Mouse (Mus musculus) midbrain, embryonic 15.5 days (tissue): ENCODE results near the gene Arhgap10. TPM values are rescaled to one million over a fixed set of nuclear protein-coding genes. Genes with fewer than 3 reads are reported as not detected.

Source experiments
- ATAC-seq: fragments of 200-750 bp; cut with Nextera tagmentation; replicated peaks from 2 replicates; pipeline ENCODE4 v1.8.0; 2017; ENCODE audit warnings: moderate TSS enrichment
- H3K27ac ChIP-seq: fragments of 300-500 bp; sonication (generic); 2 replicates; pipeline ENCODE4 v1.5.1; 2015; ENCODE audit warnings: mild to moderate bottlenecking, inconsistent platforms
- H3K27me3 ChIP-seq: fragments of 300-500 bp; sonication (generic); replicated peaks from 2 replicates; pipeline ENCODE4 v1.6.1; 2015; ENCODE audit warnings: inconsistent platforms
- H3K36me3 ChIP-seq: fragments of 300-500 bp; sonication (generic); replicated peaks from 2 replicates; pipeline ENCODE4 v1.6.1; 2015; ENCODE audit warnings: inconsistent platforms
- H3K4me1 ChIP-seq: fragments of 300-500 bp; sonication (generic); 2 replicates; pipeline ENCODE4 v1.6.1; 2015; ENCODE audit warnings: inconsistent platforms
- H3K4me2 ChIP-seq: fragments of 300-500 bp; sonication (generic); 2 replicates; pipeline ENCODE4 v1.6.1; 2015; ENCODE audit warnings: inconsistent platforms, mild to moderate bottlenecking, moderate library complexity
- H3K4me3 ChIP-seq: fragments of 300-500 bp; sonication (generic); 2 replicates; pipeline ENCODE4 v1.5.1; 2015; ENCODE audit warnings: mild to moderate bottlenecking, inconsistent platforms
- H3K9ac ChIP-seq: fragments of 300-500 bp; sonication (generic); 2 replicates; pipeline ENCODE4 v1.6.1; 2015; ENCODE audit warnings: mild to moderate bottlenecking, inconsistent platforms
- H3K9me3 ChIP-seq: fragments of 300-500 bp; sonication (generic); 2 replicates; pipeline ENCODE4 v1.6.1; 2016; ENCODE audit warnings: inconsistent platforms
- WGBS: fragments of 180-500 bp; shearing (Covaris S2); methylation state at CpG from one replicate; pipeline ENCODE4 v1.1.7; 2015; ENCODE audit warnings: mixed read lengths; 5-methylcytosine and 5-hydroxymethylcytosine counted together
- polyA plus RNA-seq: library from polyadenylated mRNA; unstranded; fragments of >200 nt; fragmentation: Nextera tagmentation; extraction: Ambion mirVana; gene quantifications from 2 replicates; pipeline ENCODE4 v1.2.1, GENCODE M21; 2015

The Arhgap10 gene
- polyA plus RNA-seq, 1 experiment from 2014 or later, result 3.3 TPM

DNA sequence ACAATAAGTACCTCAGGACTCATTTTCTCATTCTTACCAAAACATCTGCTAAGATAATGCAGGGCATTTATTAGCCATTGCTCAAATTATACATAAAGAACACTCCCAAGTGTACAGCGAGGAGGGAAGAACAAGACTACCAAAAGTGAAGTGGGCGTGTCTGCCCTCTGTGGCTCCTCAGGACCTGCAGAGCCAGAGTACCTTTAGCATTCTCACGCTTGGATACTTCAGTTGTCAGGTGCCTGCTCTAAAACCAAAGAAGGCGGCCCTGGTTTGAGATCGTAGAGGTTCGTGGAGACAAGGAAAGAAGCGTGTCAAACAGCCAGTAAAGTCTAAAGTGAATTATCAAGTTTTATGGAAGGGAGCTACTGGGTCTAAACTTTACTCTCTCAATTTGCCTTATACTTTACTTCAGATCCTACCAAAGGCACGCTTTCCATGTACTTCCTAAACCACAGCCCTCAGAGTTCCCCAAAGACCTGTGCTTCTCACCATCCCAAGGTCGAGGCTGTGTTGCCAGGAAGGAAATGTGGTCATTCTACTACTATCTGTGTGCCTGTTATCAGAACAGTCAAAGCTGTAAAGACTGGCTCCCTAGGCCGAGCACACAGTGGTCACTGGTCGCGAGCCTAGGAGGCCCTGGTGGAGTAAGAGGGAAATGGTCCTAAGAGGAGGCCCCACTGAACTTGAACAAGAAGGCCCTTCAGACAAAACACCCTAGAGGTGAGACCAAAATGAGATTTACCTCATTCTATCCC lies 39.4 kb downstream of the Arhgap10 start:
- no peaks in the 10 kb centered on the region for H3K9me3 ChIP-seq
- H3K27me3 ChIP-seq, result no peaks in the 10 kb centered on the region
- H3K4me3 ChIP-seq, result no peak overlapping the region
- H3K36me3 ChIP-seq, result no peaks in the 10 kb centered on the region
- 85% methylated on average over 12 of the region's 12 CpGs for WGBS
- ATAC-seq, result no peak
- H3K9ac ChIP-seq, result no peak overlapping the region
- no peaks in the 10 kb centered on the region for H3K4me1 ChIP-seq
- H3K4me2 ChIP-seq, result no peak overlapping the region
- no peak overlapping the region for H3K27ac ChIP-seq

DNA sequence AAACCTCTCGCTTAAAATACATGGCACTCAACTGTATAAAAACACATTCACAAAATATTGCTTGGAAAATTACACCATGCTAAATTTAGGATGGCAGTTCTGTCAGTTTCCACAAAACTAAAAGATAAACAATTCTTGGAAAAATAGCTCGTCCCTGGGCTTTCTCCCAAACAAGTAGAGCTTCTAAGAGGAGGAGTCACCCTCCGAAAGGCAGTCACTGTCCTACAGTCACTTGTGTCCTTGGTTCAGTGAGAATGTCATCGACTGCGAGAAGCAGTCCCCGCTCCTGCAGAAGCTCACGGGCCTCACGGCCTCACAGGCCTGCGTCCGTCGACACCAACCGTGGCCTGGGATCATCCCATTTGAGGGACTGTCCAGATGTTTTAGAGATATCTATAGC lies 40.1 kb downstream of the Arhgap10 start:
- H3K36me3 ChIP-seq, result no peaks in the 10 kb centered on the region
- ATAC-seq, result no peak
- no peak overlapping the region for H3K4me2 ChIP-seq
- H3K9me3 ChIP-seq, result no peaks in the 10 kb centered on the region
- H3K4me1 ChIP-seq, result no peaks in the 10 kb centered on the region
- no peaks in the 10 kb centered on the region for H3K27me3 ChIP-seq
- H3K27ac ChIP-seq, result no peak overlapping the region
- WGBS, result 89% methylated on average over 12 of the region's 12 CpGs
- H3K9ac ChIP-seq, result no peak overlapping the region
- no peak overlapping the region for H3K4me3 ChIP-seq

DNA sequence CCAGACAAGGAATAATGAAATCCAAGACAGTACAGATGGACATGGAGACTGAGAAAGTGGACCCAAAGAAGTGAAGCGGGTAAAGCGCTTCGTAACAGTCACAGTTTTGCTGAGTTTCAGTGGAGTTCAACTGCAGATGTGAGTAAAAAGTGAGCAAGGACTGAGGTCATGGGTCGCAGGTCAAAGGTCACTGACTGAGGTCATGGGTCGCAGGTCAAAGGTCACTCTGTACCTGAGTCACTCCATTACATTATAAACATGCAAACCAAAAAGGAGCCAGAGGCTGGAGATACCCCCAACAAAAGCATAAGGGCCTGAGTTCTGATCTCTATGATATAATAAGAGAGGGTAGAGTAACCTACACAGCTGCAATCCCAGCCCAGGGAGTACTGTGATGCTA lies 43.1 kb downstream of the Arhgap10 start:
- 96% methylated on average over 5 of the region's 5 CpGs for WGBS
- H3K4me3 ChIP-seq, result no peak overlapping the region
- H3K4me1 ChIP-seq, result no peaks in the 10 kb centered on the region
- H3K9me3 ChIP-seq, result no peaks in the 10 kb centered on the region
- no peak overlapping the region for H3K27ac ChIP-seq
- H3K4me2 ChIP-seq, result no peak overlapping the region
- ATAC-seq, result no peak
- no peak overlapping the region for H3K9ac ChIP-seq
- H3K27me3 ChIP-seq, result no peaks in the 10 kb centered on the region
- H3K36me3 ChIP-seq, result no peaks in the 10 kb centered on the region

DNA sequence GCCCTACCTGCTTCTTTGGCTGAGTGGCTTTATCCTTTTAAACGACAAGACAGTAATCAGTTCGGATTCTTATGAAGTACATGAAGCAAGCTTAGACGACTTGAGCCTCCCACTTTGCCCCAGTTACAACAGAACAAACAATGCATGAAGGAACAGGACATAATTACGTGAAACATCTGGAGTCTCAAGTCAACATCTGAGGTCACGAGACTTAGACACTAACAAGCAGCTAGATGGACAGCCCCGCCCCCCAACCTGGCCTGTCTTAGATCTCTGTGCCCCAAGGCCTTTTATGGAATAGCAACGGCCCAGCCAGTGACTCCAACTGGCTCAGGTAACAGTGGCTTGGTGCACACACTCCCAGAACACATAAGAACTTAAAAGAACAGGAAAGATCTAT lies 44.0 kb downstream of the Arhgap10 start:
- Histone ChIP-seq H3K4me3 (no peak overlapping the region), H3K27me3 (no peaks in the 10 kb centered on the region), H3K4me1 (no peaks in the 10 kb centered on the region), H3K27ac (no peak overlapping the region), H3K9me3 (no peaks in the 10 kb centered on the region), H3K9ac (no peak overlapping the region), H3K36me3 (no peaks in the 10 kb centered on the region), H3K4me2 (no peak overlapping the region)
- ATAC-seq, result no peak
- 71% methylated on average over 7 of the region's 7 CpGs for WGBS

DNA sequence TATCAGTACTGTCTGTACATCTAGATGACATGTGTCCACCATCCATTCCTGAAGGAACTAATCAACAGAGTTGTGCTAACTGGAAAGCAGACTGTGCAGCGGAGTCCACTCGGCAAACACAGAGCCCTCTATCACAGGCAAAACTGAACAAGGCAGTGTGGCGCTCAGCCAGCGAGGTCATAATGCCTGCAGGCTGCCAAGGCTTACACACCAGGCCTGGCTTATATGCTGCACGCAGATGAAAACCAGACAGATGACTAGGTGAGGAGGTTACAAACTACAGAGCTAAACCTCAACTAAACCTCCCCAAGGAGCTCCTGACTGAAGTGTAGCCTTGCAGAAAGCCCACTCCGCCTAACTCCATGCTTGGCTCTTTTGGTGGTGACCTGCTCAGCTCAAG lies 44.4 kb downstream of the Arhgap10 start:
- Histone ChIP-seq H3K4me1 (no peaks in the 10 kb centered on the region), H3K9me3 (no peaks in the 10 kb centered on the region), H3K27ac (no peak overlapping the region), H3K36me3 (no peaks in the 10 kb centered on the region), H3K4me3 (no peak overlapping the region), H3K9ac (no peak overlapping the region), H3K27me3 (no peaks in the 10 kb centered on the region), H3K4me2 (no peak overlapping the region)
- ATAC-seq, result no peak
- 87% methylated on average over 6 of the region's 6 CpGs for WGBS

DNA sequence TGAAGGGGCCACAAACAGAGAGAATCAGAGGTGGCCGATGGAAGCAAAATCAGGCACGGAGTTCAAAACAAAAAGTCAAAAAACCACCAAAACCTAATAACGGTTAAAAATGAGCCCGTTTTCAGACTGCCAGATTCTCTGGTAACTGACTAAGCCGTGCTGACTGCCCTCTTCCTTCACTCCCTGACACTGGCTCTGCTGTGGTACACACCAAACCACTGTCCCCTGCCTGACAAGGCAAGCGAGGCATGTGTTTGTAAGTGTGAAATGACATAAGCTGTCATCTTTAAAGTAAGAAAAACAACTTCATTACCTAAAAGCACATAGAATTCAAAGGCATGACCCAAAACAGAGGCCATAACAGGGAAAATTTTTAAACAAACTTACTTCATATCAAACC lies 56.4 kb downstream of the Arhgap10 start:
- 93% methylated on average over 6 of the region's 6 CpGs for WGBS
- no peaks in the 10 kb centered on the region for H3K9me3 ChIP-seq
- no peaks in the 10 kb centered on the region for H3K27me3 ChIP-seq
- ATAC-seq, result no peak
- no peak overlapping the region for H3K9ac ChIP-seq
- H3K36me3 ChIP-seq, result no peaks in the 10 kb centered on the region
- no peak overlapping the region for H3K4me2 ChIP-seq
- no peak overlapping the region for H3K4me3 ChIP-seq
- H3K4me1 ChIP-seq, result no peaks in the 10 kb centered on the region
- H3K27ac ChIP-seq, result no peak overlapping the region

DNA sequence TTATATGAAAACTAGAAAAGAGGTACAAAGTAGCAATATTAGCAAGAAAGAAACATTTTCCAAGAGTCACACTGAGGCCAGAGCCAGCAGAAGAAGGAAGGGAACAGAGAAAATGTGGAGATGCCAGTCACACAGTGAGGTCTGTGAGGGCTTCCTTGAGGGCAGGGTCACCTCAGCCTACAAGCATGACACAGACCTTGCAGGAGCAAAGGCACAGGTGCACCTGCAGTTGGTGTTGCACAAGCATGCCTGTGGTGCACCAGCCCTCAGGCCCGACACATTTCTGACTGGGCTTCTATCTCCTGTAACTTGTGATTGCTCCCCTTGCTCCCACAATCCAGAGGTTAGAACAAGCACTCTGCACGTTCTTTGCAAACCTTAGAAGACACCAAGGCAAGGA lies 57.4 kb downstream of the Arhgap10 start:
- no peak overlapping the region for H3K4me2 ChIP-seq
- no peaks in the 10 kb centered on the region for H3K36me3 ChIP-seq
- H3K9me3 ChIP-seq, result no peaks in the 10 kb centered on the region
- no peak for ATAC-seq
- H3K27ac ChIP-seq, result no peak overlapping the region
- H3K9ac ChIP-seq, result no peak overlapping the region
- H3K4me3 ChIP-seq, result no peak overlapping the region
- H3K27me3 ChIP-seq, result no peaks in the 10 kb centered on the region
- no peaks in the 10 kb centered on the region for H3K4me1 ChIP-seq
- 88% methylated on average over 2 of the region's 2 CpGs for WGBS

DNA sequence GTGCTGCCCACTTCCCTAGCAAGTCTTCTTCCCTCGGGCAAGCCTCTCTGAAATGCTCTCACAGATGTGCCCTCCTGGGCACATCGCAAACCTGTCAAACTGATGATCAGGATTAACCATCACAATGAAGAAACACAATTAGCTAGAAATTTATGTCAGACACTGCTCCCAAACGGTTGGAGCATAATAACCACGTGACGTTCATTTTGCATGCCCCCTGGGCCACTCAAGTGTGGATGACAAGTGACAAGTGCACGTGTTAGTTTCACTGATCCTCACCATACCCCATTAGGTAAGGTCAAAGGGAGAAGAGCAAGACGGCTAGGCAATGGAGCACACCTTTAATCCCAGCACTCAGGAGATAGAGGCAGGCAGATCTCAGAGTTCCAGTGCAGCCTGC lies 58.1 kb downstream of the Arhgap10 start:
- H3K4me2 ChIP-seq, result no peak overlapping the region
- WGBS, result 46% methylated on average over 7 of the region's 7 CpGs
- H3K9ac ChIP-seq, result no peak overlapping the region
- H3K27me3 ChIP-seq, result no peaks in the 10 kb centered on the region
- H3K36me3 ChIP-seq, result no peaks in the 10 kb centered on the region
- ATAC-seq, result no peak
- H3K27ac ChIP-seq, result no peak overlapping the region
- no peaks in the 10 kb centered on the region for H3K9me3 ChIP-seq
- H3K4me3 ChIP-seq, result no peak overlapping the region
- no peaks in the 10 kb centered on the region for H3K4me1 ChIP-seq

DNA sequence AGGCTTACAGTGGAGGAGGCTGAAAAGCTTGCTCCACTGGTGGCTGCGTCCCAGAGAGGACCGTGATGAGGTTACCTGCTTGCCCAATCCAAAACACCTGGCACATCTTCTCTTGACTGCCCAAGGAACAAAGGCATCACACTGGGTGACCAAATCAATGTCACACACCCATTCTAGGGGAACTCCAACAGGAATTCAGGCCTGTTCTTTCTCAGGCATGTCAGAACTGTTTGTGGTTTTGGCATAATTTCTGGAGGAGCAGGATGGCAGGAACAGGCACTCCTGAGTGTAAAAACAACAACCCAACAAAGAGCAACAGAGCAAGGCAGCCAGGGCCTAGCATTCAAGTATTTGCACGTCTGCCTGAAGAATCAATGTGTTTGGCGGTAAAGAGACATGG lies 59.2 kb downstream of the Arhgap10 start:
- Histone ChIP-seq H3K4me3 (no peak overlapping the region), H3K27ac (no peak overlapping the region), H3K4me2 (no peak overlapping the region), H3K9ac (no peak overlapping the region), H3K4me1 (no peaks in the 10 kb centered on the region), H3K27me3 (no peaks in the 10 kb centered on the region), H3K36me3 (no peaks in the 10 kb centered on the region), H3K9me3 (no peaks in the 10 kb centered on the region)
- WGBS, result 92% methylated on average over 4 of the region's 4 CpGs
- no peak for ATAC-seq

DNA sequence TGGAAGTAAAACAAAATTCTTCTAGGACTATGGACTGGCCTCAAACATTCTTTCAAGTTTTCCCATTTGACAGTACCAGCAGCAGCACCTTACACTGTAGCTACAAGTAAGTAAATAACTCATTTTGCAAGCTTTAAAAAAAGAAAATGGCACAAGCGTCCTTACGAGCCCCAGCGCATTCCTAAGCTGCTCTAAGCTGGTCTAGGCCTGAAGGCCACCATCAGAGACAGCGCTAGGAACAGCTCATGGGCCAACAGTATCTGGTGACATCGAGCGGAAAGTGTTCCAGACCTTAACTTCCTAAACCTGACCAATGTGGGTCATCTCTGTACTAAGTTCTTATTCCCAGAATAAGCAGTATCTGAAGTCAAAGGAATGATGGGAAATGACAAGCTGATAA lies 61.5 kb downstream of the Arhgap10 start:
- 94% methylated on average over 6 of the region's 6 CpGs for WGBS
- Histone ChIP-seq H3K4me3 (no peak overlapping the region), H3K4me1 (no peaks in the 10 kb centered on the region), H3K27ac (no peak overlapping the region), H3K9me3 (no peaks in the 10 kb centered on the region), H3K36me3 (no peaks in the 10 kb centered on the region), H3K27me3 (no peaks in the 10 kb centered on the region), H3K9ac (no peak overlapping the region), H3K4me2 (no peak overlapping the region)
- no peak for ATAC-seq

DNA sequence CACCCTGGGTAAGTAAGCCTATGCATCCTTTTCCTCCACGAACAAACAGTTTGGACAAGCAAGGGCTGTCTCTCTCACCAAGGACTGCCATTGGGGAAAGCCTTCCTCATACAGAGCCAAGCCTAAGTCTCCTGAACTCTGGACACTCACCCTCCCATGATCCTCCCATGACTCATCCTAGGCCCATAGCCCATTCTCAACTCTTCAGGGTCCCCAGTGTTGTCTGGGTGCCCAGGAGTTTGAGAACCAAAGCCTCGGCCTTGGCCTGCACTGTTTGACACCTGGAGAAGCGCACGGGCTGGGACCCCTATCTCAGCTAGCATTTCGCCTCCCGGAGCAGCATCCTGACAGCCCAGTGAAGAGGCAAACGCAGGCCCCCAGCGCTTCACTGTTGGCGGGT lies 63.9 kb downstream of the Arhgap10 start:
- H3K4me3 ChIP-seq, result no peak overlapping the region
- no peak for ATAC-seq
- 80% methylated on average over 9 of the region's 9 CpGs for WGBS

DNA sequence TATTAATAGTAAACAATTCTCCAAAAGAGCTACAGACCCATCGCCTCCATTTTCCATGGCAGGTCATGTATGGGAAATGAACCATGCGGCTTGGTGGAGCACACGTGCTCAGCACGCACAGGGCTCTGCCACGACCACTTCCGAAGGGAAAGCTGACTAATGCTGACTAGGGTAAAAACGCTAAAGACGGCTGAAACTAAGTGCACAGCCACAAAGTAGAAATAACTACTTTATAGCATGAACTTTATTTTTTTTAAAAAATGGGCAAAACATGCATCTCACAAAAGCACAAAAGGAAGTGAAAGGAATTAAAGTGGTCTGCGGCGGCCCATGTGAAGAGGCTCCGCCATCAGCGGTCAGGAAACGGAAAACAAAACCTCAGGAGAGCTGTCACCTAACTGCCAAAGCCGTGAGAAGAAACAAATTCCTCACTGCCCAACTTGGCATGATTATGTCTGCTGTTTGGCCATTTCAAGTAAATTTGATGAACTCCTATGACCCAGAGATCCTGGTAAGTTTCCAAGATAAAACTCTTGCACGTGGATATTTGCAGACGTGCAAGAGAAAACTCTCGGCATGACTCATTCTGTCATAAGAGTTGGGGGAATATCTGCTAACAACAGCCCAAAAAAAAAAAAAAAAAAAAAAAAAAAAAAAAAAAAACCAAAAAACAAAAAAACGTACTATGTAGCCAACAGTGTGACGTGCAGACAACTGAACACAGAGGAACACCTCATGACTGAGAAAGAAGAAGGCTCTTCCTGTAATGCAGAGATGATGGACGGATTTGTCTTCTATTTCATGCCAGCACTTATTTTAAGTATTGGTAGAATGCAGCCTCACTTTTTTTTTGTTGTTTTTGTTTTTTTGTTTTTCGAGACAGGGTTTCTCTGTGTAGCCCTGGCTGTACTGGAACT lies 66.0 kb downstream of the Arhgap10 start:
- H3K36me3 ChIP-seq, result 0 out of 2 replicates have a peak, but pooled peaks cover 4% of the 10 kb centered on the region
- no peaks in the 10 kb centered on the region for H3K9me3 ChIP-seq
- H3K9ac ChIP-seq, result no peak overlapping the region
- no peaks in the 10 kb centered on the region for H3K27me3 ChIP-seq
- H3K4me3 ChIP-seq, result no peak overlapping the region
- H3K4me2 ChIP-seq, result no peak overlapping the region
- WGBS, result 94% methylated on average over 21 of the region's 21 CpGs
- no peak overlapping the region for H3K27ac ChIP-seq
- no peaks in the 10 kb centered on the region for H3K4me1 ChIP-seq
- ATAC-seq, result no peak

More for the DNA sequence above, 63.9 kb downstream of the Arhgap10 start:
- H3K4me2 ChIP-seq, result no peak overlapping the region
- no peaks in the 10 kb centered on the region for H3K9me3 ChIP-seq
- no peaks in the 10 kb centered on the region for H3K27me3 ChIP-seq
- no peaks in the 10 kb centered on the region for H3K4me1 ChIP-seq
- no peak overlapping the region for H3K9ac ChIP-seq
- 0 out of 2 replicates have a peak, but pooled peaks cover 4% of the 10 kb centered on the region for H3K36me3 ChIP-seq
- no peak overlapping the region for H3K27ac ChIP-seq
